Mouse (Mus musculus): ENCODE results near the gene Tmem217.
"Not testable (repeated sequence)": the region's sequence is repeated elsewhere in the genome, so short reads cannot be mapped to it uniquely, and the experiment has no call there.

Gene Tmem217

GRCm38 (mm10) chr17:29548994-29549393 lies 3.2 kb downstream of the Tmem217 start:
- no peak for DNase-seq (ENCODE audit: low spot score)

- DNase-seq (ENCODE audit: low spot score): no peak
Observed at GRCm38 (mm10) chr17:29548494-29548893, 3.7 kb downstream of the Tmem217 start.

GRCm38 (mm10) chr17:29545241-29545640 lies 6.9 kb downstream of the Tmem217 start:
- DNase-seq (ENCODE audit: low spot score): no peak

GRCm38 (mm10) chr17:29544064-29544463 lies 8.1 kb downstream of the Tmem217 start:
- no peak for DNase-seq (ENCODE audit: low spot score)

GRCm38 (mm10) chr17:29542831-29543690 lies 9.1 kb downstream of the Tmem217 start:
- no peak for DNase-seq (ENCODE audit: low spot score)

- DNase-seq (ENCODE audit: low spot score): peak; percentile 36
Observed at GRCm38 (mm10) chr17:29541419-29541818, 10.8 kb downstream of the Tmem217 start.

- DNase-seq (ENCODE audit: low spot score): no peak
Observed at GRCm38 (mm10) chr17:29540426-29540825, 11.8 kb downstream of the Tmem217 start.

- DNase-seq (ENCODE audit: low spot score): no peak
Observed at GRCm38 (mm10) chr17:29533866-29534265, 18.3 kb downstream of the Tmem217 start.

- no peak for DNase-seq (ENCODE audit: low spot score)
Observed at GRCm38 (mm10) chr17:29531757-29532384, 20.3 kb downstream of the Tmem217 start.

GRCm38 (mm10) chr17:29531278-29531677 lies 20.9 kb downstream of the Tmem217 start:
- DNase-seq (ENCODE audit: low spot score): peak; percentile 37

- no peak for DNase-seq (ENCODE audit: low spot score)
Observed at GRCm38 (mm10) chr17:29530508-29530907, 21.7 kb downstream of the Tmem217 start.

GRCm38 (mm10) chr17:29528568-29529187 lies 23.5 kb downstream of the Tmem217 start:
- no peak for DNase-seq (ENCODE audit: low spot score)

- no peak for DNase-seq (ENCODE audit: low spot score)
Observed at GRCm38 (mm10) chr17:29525613-29526012, 26.6 kb downstream of the Tmem217 start.

GRCm38 (mm10) chr17:29519731-29520130 lies 32.5 kb downstream of the Tmem217 start:
- DNase-seq (ENCODE audit: low spot score): no peak

GRCm38 (mm10) chr17:29518665-29519064 lies 33.5 kb downstream of the Tmem217 start:
- not testable (repeated sequence) for DNase-seq (ENCODE audit: low spot score)

GRCm38 (mm10) chr17:29514435-29514834 lies 37.8 kb downstream of the Tmem217 start:
- DNase-seq (ENCODE audit: low spot score): peak; percentile 69

- peak; percentile 41 for DNase-seq (ENCODE audit: low spot score)
Observed at GRCm38 (mm10) chr17:29513044-29513730, 39.0 kb downstream of the Tmem217 start.

- no peak for DNase-seq (ENCODE audit: low spot score)
Observed at GRCm38 (mm10) chr17:29510691-29511090, 41.5 kb downstream of the Tmem217 start.

GRCm38 (mm10) chr17:29508927-29509608 lies 43.1 kb downstream of the Tmem217 start:
- no peak for DNase-seq (ENCODE audit: low spot score)

- no peak for DNase-seq (ENCODE audit: low spot score)
Observed at GRCm38 (mm10) chr17:29503700-29504099, 48.5 kb downstream of the Tmem217 start.

All from testis, postnatal 14 days (tissue).